Mouse (Mus musculus): ENCODE measurements around the gene Cd200r2. TPM values are rescaled to one million over a fixed set of nuclear protein-coding genes. Genes with fewer than 3 reads are reported as not detected.

Gene Cd200r2
- total RNA-seq (2021) = not detected
- long read RNA-seq, experiment 1 = 0 reads
- long read RNA-seq, experiment 2 = 0 reads

GRCm38 (mm10) chr16:44866797-44867196 lies at the start of gene Cd200r2:
Gene Cd200r2, plus strand, starts transcription at chr16:44867097.
- DNase-seq = no peak

- no peak for DNase-seq
Observed at GRCm38 (mm10) chr16:44818010-44818409, 48.9 kb upstream of the Cd200r2 start.

GRCm38 (mm10) chr16:44820545-44820944 lies 46.4 kb upstream of the Cd200r2 start:
- no peak for DNase-seq

- no peak for DNase-seq
Observed at GRCm38 (mm10) chr16:44832286-44832685, 34.6 kb upstream of the Cd200r2 start.

GRCm38 (mm10) chr16:44833189-44833588 lies 33.7 kb upstream of the Cd200r2 start:
- peak; percentile 27 to 72 for DNase-seq

GRCm38 (mm10) chr16:44875178-44875577 lies 8.3 kb downstream of the Cd200r2 start:
- no peak for DNase-seq

- no peak for DNase-seq
Observed at GRCm38 (mm10) chr16:44876625-44877024, 9.7 kb downstream of the Cd200r2 start.

GRCm38 (mm10) chr16:44877595-44877994 lies 10.7 kb downstream of the Cd200r2 start:
- DNase-seq = no peak

- DNase-seq = no peak
Observed at GRCm38 (mm10) chr16:44890814-44891213, 23.9 kb downstream of the Cd200r2 start.

- DNase-seq = no peak
Observed at GRCm38 (mm10) chr16:44932016-44932415, 65.1 kb downstream of the Cd200r2 start.

- DNase-seq = no peak
Observed at GRCm38 (mm10) chr16:44943468-44943867, 76.6 kb downstream of the Cd200r2 start, which contains the start of gene Cd200r3. Gene Cd200r3, plus strand, starts transcription at chr16:44943678.

- no peak for DNase-seq
Observed at GRCm38 (mm10) chr16:44951360-44952114, 84.6 kb downstream of the Cd200r2 start.

GRCm38 (mm10) chr16:44962296-44962695 lies 95.4 kb downstream of the Cd200r2 start:
- DNase-seq = no peak

- peak in 1 of 2 experiments; percentile 2 for DNase-seq
Observed at GRCm38 (mm10) chr16:44962777-44963176, 95.9 kb downstream of the Cd200r2 start.

GRCm38 (mm10) chr16:44964526-44965374 lies 97.9 kb downstream of the Cd200r2 start:
- DNase-seq = no peak

GRCm38 (mm10) chr16:44965428-44965827 lies 98.5 kb downstream of the Cd200r2 start:
- no peak for DNase-seq

Other genes with a start within 250 kb of the Cd200r2 start
- gene Nepro, start 142.8 kb upstream of the Cd200r2 start, total RNA-seq (2021) = 10 to 100 TPM; 11.0 to 12.6 TPM
- gene Gtpbp8, start 120.7 kb upstream of the Cd200r2 start, total RNA-seq (2021) = 10 to 100 TPM; 18.2 to 19.1 TPM
- gene Cd200r1, start 101.4 kb upstream of the Cd200r2 start, total RNA-seq (2021) = under 1 TPM; 0.36 to 0.50 TPM
- not detected for gene Cd200r4, start 55.4 kb upstream of the Cd200r2 start, total RNA-seq (2021)
- gene Cd200r3, start 76.6 kb downstream of the Cd200r2 start, total RNA-seq (2021) = not detected
- gene Ccdc80, start 226.3 kb downstream of the Cd200r2 start, total RNA-seq (2021) = 10 to 100 TPM; 29.7 to 77.4 TPM

Data from adrenal gland, postnatal 36 days (tissue).